Mouse (Mus musculus) C2C12 (cell line): Measurements from ENCODE around the gene Kcnip1.

ENCODE experiments used
- CTCF ChIP-seq: IDR thresholded peaks from one replicate; pipeline ENCODE4 v1.5.1; 2011; ENCODE audit not compliant: control insufficient read depth, insufficient read depth, insufficient read length
- MAX ChIP-seq: IDR thresholded peaks from one replicate; pipeline ENCODE4 v1.6.1; 2011; ENCODE audit warnings: mild to moderate bottlenecking, control low read depth
- MYOD1 ChIP-seq: IDR thresholded peaks from one replicate; pipeline ENCODE4 v1.6.1; 2011; ENCODE audit warnings: low read depth; ENCODE audit not compliant: control insufficient read depth, insufficient read length
- MYOG ChIP-seq: IDR thresholded peaks from one replicate; pipeline ENCODE4 v1.6.1; 2011; ENCODE audit not compliant: control insufficient read depth, insufficient read length; ENCODE audit errors: extremely low read depth

DNA sequence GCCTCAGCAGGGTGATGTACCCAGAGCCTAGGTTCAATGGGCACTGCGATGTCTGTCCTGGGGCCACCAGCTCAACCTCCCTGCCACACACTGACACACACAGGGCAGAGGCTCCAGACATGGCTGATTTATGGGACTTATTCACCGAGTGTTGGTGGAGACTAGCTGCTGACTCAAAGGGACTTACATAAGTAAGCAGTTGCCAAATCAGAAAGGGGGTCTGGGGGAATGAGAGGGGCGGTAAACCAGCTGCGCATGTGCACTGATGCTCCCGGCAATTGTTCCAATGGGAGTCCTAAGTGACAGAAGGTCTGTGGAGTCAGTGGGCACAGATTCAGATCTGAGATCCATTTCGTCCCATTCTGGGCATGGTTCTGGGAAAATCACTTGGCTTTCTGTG, 35.4 kb downstream of the Kcnip1 start:
- TF ChIP-seq CTCF, result no peak
- no peak for TF ChIP-seq MAX
- TF ChIP-seq MYOD1, result no peak
- TF ChIP-seq MYOG, result no peak
